Mouse (Mus musculus) activated CD4-positive, CD25-positive, alpha-beta regulatory T cell, adult 4 months (primary cell): ENCODE measurements around the gene Zfp747. TPM values are rescaled to one million over a fixed set of nuclear protein-coding genes. Genes with fewer than 3 reads are reported as not detected.
"Not testable (repeated sequence)": the region's sequence is repeated elsewhere in the genome, so short reads cannot be mapped to it uniquely, and the experiment has no call there.

Experiments used
- ATAC-seq: one replicate; pipeline ENCODE4 v1.8.0; 2017
- polyA plus RNA-seq, 2 experiments: library from polyadenylated mRNA; unstranded; fragments of 100-300 nt; shearing (Covaris generic); gene quantifications; one replicate each; pipeline ENCODE4 v1.2.1; 2017

Zfp747 gene
- polyA plus RNA-seq = 10 to 100 TPM in 1 of 2 experiments, 1 to 10 TPM in 1; 9.9 to 11.2 TPM

DNA sequence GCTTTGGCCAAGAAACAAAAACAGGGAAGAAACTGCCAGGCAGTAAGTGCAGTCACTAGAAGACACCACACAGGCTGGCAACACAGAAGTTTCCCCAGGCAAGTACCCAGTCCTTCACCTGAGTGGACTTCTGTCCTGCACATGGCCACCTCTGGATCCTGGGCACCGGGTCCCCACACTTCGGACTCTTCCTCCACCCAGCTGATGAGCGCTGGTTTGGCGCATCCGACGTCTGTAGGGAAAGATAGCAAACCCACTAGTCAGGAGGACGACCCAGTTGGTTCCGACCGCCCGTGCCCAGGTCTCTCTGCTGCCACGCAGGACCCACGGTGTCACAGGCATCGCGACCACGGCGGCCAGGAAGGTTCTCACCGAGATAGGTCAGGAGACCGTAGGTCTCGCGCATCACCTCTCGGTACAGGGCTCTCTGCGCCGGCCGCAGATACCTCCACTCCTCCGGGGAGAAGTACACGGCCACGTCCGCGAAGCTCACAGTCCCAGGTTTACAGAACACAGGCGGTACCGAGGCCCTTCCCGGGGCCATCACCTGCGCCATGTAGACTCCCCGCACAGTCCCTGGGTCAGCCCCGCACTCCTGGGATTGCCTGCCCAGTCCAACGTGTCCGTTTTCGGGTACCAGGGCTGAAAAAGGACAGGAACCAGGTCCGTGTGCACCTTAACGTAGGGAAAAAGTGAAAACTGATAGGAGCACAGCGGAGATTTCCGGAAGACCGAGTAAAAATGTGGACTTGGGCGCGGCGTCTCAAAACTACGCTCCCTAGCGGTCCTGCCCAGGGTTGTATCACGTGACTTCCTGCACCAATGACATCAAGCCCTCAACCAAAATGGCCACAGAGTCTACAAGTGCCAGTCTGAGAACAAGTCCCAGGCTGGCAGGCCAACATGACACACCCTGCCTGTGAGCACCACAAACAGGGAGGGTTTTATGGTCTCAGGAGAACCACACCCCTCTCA, at the start of gene Zfp747:
Zfp747 (minus strand) TSS at position 780 of the 975 bp plus-strand sequence.
- ATAC-seq = peak; percentile 98

DNA sequence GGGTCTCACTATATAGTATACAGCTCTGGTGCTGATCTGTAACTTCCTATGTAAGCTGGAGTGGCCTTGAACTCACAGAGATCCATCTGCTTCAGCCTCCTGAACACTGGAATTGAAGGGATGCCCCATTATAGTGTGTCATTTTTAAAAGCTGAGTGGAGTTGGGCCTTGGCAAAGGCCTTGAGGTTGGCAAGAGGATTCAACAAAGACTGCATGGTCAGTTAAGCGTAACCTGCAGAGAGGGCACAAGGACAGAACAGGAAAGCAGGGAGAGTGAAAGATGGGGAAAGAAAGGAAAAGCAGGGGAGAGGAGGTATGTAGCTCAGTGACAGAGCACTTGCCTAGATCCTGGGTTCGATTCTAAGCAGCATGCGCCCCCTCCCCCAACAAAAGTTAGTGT, 49.4 kb upstream of the Zfp747 start:
- ATAC-seq = no peak

- ATAC-seq = no peak
These were observed 46.4 kb upstream of the Zfp747 start for GRCm38 (mm10) chr7:127422247-127422646.

DNA sequence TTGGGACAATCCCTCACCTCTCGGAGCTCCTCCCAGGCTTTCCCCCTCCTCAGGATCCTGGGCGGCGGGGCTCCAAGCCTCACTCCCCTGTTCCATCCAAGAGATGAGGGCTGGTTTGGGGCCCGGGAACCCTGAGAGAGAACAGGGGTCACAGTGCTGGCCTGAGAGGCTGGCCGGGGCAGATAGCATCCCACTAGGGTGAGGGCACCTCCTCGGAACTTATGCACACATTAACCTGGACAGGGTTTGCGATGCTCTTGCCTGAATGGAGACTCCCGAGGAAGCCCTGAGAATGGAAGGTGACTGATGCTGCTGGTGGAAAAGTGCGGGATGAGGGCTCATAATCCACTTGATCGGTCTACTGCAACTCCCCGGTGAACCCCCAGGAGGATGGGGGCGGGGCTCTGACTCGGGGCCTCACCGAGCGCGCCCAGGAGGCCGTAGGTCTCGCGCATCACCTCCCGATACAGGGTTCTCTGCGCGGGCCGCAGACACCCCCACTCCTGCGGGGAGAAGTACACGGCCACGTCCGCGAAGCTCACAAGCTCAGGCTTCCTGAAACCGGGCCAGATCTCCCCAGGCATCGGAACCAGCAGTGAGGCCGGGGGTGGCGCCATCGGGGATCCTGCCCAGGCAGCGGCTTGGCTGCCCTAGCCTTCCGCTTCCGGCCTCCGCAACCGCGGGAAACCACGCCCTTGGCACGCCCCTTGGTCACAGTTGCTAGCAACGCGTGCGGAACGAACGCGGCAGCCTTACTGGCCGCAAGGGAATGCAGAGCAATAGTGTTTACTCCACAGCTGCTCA, 45.7 kb upstream of the Zfp747 start, which contains the start of gene Zfp688:
Zfp688 (minus strand) TSS at position 681 of the 804 bp plus-strand sequence.
- peak; percentile 97 for ATAC-seq

- ATAC-seq = no peak
These were observed 35.6 kb upstream of the Zfp747 start for GRCm38 (mm10) chr7:127411418-127411817.

- ATAC-seq = peak; percentile 93
These were observed 30.4 kb upstream of the Zfp747 start, which contains the start of gene Zfp764 for GRCm38 (mm10) chr7:127406002-127406987. Gene Zfp764, minus strand, starts transcription at chr7:127406822.

DNA sequence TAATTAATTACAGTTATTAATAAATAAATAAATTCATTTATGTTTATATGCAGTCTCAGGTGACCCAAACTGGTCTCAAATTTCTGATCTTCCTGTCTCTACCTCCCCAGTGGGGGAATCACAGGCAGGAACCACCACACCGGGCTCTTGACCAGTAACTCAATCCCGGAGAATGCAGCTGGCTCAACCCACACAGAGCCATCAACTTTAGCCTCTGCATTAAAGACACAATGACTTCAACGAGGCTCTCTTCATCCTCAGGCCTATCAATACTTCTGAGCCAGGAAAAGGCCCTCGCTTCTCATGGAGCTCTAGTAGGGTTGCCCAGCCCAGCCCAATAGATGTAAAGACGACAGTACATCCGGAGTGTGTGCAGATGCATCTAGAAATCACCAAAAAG, 28.3 kb upstream of the Zfp747 start:
- not testable (repeated sequence) for ATAC-seq

GRCm38 (mm10) chr7:127402980-127403379, 27.1 kb upstream of the Zfp747 start:
- no peak for ATAC-seq

- no peak for ATAC-seq
These were observed 24.5 kb upstream of the Zfp747 start for GRCm38 (mm10) chr7:127400355-127400754.

- ATAC-seq = no peak
These were observed 18.1 kb upstream of the Zfp747 start for GRCm38 (mm10) chr7:127393944-127394333.

DNA sequence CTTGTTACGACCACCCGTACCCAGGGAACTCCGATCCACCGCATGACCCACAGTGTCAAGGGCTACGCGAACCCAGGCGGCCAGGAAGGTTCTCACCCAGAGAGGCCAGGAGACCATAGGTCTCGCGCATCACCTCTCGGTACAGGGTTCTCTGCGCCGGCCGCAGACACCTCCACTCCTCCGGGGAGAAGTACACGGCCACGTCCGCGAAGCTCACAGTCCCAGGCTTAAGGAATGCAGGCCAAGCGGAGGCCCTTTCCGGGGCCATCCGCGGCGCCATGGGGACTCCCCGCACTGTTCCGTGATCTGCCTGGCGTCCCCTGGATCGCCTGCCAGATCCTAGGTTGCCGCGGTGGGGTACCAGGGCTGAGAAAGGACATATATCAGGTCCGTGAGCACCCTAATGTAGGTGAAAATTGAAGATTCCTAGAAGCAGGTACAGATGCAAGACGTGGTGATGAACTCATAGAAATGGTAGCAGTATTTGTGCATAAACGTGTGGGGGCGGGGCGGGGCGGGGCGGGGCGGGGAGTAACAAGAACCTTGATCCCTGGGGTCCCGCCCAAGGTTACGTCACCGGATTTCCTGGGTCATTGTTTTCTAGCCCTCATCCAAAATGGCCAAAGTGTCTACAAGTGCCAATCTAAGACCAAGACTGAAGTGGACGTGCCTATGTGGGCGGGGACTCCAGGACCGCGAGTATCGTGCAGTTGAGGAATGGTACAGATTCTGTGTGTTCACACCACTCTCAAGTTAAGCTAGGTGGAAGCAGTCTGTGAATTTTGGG, 17.5 kb upstream of the Zfp747 start, which contains the start of gene E430018J23Rik:
E430018J23Rik (minus strand) TSS at position 473 of the 787 bp plus-strand sequence.
- peak; percentile 91 for ATAC-seq

DNA sequence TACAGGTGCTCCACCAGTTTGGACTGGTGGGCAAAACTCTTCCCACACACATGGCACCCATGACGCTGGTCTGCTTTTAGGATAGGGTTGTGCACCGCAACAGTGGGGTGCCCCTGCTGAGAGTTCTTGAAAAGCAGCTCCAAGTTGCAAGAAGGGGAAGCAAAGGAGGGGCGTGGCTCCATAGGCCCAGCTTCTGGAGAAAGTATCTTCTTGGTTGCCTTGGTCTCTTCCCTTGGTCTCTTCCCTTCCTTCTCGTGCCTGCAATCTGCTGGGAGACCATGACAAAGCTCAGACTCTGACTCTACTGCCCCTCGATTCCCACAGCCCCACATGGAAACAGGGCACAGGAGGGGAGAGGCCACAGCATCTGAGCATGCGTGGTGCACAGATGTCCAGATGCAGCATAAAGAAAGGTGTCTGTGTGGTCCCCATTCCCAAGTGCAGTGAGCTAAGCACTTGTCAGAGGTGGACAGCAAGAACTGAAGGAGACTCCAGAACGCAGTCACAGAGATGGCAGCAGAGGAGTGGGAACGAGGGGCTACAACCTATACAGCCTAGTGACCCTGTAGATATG, 16.5 kb upstream of the Zfp747 start:
- ATAC-seq = no peak

- ATAC-seq = no peak
These were observed 15.7 kb upstream of the Zfp747 start for GRCm38 (mm10) chr7:127391538-127391937.

- ATAC-seq = no peak
These were observed 14.5 kb upstream of the Zfp747 start for GRCm38 (mm10) chr7:127390306-127390705.

DNA sequence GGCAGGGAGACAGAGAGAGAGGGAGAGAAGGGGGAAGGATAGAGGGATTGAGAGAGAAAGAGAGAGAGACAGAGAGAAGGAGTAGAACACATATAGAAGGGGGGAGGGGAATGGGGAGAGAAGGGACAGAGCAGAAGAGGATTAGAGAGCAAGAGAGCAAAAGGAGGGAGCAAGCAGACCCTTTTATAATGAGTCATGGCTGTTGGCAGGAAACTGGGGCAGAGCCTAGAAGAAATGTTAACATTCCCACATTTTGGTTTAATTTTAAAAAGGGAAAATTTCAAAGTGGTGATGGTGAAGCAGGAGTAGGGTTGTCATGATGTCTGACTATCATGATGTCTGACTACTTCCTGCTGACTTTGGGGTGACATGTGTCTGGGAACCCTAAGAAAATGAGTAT, 12.4 kb upstream of the Zfp747 start:
- not testable (repeated sequence) for ATAC-seq

DNA sequence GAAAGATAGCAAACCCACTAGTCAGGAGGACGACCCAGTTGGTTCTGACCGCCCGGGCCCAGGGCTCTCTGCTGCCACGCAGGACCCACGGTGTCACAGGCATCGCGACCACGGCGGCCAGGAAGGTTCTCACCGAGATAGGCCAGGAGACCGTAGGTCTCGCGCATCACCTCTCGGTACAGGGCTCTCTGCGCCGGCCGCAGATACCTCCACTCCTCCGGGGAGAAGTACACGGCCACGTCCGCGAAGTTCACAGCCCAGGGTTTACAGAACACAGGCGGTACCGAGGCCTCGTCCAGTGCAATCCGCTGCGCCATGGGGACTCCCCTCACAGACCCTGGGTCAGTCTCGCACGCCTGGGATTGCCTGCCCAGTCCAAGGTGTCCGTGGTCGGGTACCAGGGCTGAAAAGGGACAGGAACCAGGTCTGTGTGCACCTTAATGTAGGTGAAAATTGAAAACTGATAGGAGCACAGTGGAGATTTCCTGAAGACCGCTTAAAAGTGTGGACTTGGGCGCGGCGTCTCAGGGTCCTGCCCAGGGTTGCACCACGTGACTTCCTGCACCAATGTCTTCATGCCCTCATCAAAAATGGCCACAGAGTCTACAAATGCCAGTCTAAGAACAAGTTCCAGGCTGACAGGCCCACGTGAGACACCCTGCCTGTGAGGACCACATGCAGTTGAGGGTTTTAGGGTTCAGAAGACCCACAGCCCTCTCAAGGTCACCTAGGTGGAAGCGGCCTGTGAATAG, 11.0 kb upstream of the Zfp747 start, which contains the start of gene 9130019O22Rik:
9130019O22Rik (minus strand) TSS at position 526 of the 752 bp plus-strand sequence.
- peak; percentile 97 for ATAC-seq

- ATAC-seq = not testable (repeated sequence)
These were observed 9.7 kb upstream of the Zfp747 start for GRCm38 (mm10) chr7:127385560-127385959.

- ATAC-seq = no peak
These were observed 2.6 kb upstream of the Zfp747 start for GRCm38 (mm10) chr7:127378310-127378921.

DNA sequence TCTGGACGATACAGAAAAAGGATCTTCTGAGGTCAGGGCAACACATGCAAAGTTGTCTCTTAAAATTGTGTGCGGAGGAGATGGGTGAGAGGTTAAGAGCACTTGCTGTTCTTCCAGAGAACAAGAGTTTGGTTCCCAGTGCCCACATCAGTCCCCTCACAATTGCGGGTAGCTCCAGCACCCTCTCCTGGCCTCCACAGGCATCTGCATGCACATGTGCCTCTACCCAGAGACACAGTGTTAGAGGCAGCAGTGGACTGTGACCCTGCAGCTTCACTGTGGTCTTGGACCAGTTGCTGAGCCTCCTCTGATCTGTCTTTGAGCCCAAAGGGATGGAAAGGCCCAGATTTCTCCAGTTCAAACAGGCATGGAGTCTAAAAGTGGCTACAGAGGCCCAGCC, 4.0 kb downstream of the Zfp747 start:
- ATAC-seq = not testable (repeated sequence)
